Mouse (Mus musculus): ENCODE measurements around the gene Thsd7a. TPM values are rescaled to one million over a fixed set of nuclear protein-coding genes. Genes with fewer than 3 reads are reported as not detected.

The Thsd7a gene
- polyA plus RNA-seq (2016; fragmentation: Nextera tagmentation; extraction: Ambion mirVana), result 49.4 and 52.4 TPM in 2 replicates

GRCm38 (mm10) chr6:12748787-12749530 lies at the start of gene Thsd7a:
Gene Thsd7a, minus strand, starts transcription at chr6:12749410.
- H3K4me1 ChIP-seq, result peaks cover 15% of the 10 kb centered on the region
- peak; percentile 95 for ATAC-seq (ENCODE audit: low FRiP score)
- H3K4me3 ChIP-seq, result peak within 1 kb of the TSS; percentile 63
- whole genome bisulfite sequencing, result 0% methylated on average over 55 of the region's 56 CpGs
- H3K4me2 ChIP-seq (replicated peaks), result peak within 1 kb of the TSS; percentile 71
- H3K27ac ChIP-seq, result peak within 1 kb of the TSS; percentile 97
- peak within 1 kb of the TSS; percentile 72 for H3K9ac ChIP-seq
- no peaks in the 10 kb centered on the region for H3K9me3 ChIP-seq (replicated peaks)
- no peaks in the 10 kb centered on the region for H3K36me3 ChIP-seq
- no peaks in the 10 kb centered on the region for H3K27me3 ChIP-seq

DNA sequence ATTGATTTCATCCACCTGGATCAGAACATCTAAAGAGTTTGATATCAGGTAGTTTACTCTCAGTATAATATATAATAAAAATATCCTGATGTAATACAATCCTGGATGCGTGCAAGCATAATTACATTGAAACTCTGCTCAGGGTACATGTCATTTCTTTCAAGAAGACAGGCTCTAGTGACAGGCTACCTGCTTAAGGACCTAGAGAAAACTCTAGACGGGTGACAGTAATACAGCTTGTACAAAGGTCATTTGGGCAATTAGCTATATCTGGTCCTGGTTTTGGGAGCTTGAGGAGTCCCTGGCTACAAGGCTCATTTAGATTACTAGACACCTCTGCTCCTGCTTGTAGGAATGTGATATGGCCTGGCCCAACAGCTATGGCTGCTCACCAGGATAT lies 37.9 kb upstream of the Thsd7a start:
- WGBS, result 67% methylated on average over 2 of the region's 2 CpGs
- H3K27ac ChIP-seq, result no peak overlapping the region
- peaks cover 3% of the 10 kb centered on the region; the same call in 1 of the 2 replicates for H3K4me1 ChIP-seq
- 0 out of 2 replicates have a peak, but pooled peaks have one; percentile 14 for ATAC-seq (ENCODE audit: low FRiP score)
- no peaks in the 10 kb centered on the region for H3K27me3 ChIP-seq
- H3K9me3 ChIP-seq (replicated peaks), result no peaks in the 10 kb centered on the region
- H3K9ac ChIP-seq, result no peak overlapping the region
- H3K36me3 ChIP-seq, result no peaks in the 10 kb centered on the region
- no peak overlapping the region for H3K4me3 ChIP-seq
- no peak overlapping the region for H3K4me2 ChIP-seq (replicated peaks)

GRCm38 (mm10) chr6:12786378-12786982 lies 37.3 kb upstream of the Thsd7a start:
- Histone ChIP-seq H3K4me1 (peaks cover 3% of the 10 kb centered on the region; the same call in 1 of the 2 replicates), H3K9ac (no peak overlapping the region), H3K9me3 (replicated peaks) (no peaks in the 10 kb centered on the region), H3K4me2 (replicated peaks) (no peak overlapping the region), H3K27ac (no peak overlapping the region), H3K27me3 (no peaks in the 10 kb centered on the region), H3K36me3 (no peaks in the 10 kb centered on the region), H3K4me3 (no peak overlapping the region)
- ATAC-seq (ENCODE audit: low FRiP score), result peak; percentile 76
- 39% methylated on average over 2 of the region's 2 CpGs for WGBS

DNA sequence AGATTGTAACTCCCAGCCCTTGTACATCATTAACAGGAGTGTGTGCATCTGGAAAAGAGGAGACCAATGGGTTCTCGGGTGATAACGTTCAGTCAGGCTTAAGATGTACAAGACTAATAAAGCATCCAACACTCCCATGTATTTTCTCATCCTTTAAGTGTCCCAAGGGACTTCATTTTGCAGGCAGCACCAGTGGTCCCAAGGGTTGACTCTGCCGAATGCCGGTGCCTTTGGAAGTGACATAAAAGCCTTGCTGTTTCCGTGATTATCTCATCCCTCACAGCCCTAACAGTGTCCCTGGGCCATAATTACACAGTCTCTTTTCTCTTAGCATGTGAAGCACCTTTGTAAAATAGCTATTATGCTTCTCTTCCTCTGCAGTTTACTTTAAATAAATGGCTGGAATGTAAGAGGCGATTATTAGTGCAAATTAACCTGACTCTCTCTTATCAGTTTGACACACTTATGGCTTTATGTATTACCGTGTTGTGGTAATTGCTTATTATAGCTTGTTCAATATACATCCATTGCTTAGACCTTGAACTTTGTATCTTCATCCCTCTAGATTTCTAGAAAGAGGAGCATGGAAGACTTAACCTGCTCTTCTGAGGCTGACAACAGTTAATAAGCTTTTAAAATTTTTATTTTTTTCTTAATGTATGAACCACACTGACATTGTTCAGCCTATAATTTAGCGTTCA lies 35.9 kb upstream of the Thsd7a start:
- H3K9ac ChIP-seq, result no peak overlapping the region
- peak; percentile 64; the same call in 1 of the 2 replicates for ATAC-seq (ENCODE audit: low FRiP score)

GRCm38 (mm10) chr6:12772799-12773198 lies 23.6 kb upstream of the Thsd7a start:
- H3K27me3 ChIP-seq, result no peaks in the 10 kb centered on the region
- H3K9me3 ChIP-seq (replicated peaks), result no peaks in the 10 kb centered on the region
- no peak overlapping the region for H3K4me3 ChIP-seq
- no peaks in the 10 kb centered on the region for H3K36me3 ChIP-seq
- 92% methylated on average over 2 of the region's 2 CpGs for WGBS
- ATAC-seq (ENCODE audit: low FRiP score), result no peak
- no peak overlapping the region for H3K4me2 ChIP-seq (replicated peaks)
- no peak overlapping the region for H3K27ac ChIP-seq
- H3K4me1 ChIP-seq, result no peaks in the 10 kb centered on the region
- no peak overlapping the region for H3K9ac ChIP-seq

More for the DNA sequence above, 35.9 kb upstream of the Thsd7a start:
- Histone ChIP-seq H3K4me3 (no peak overlapping the region), H3K4me1 (peaks cover 3% of the 10 kb centered on the region; the same call in 1 of the 2 replicates), H3K36me3 (no peaks in the 10 kb centered on the region), H3K4me2 (replicated peaks) (no peak overlapping the region), H3K27me3 (no peaks in the 10 kb centered on the region), H3K9me3 (replicated peaks) (no peaks in the 10 kb centered on the region), H3K27ac (no peak overlapping the region)
- 63% methylated on average over 8 of the region's 8 CpGs for WGBS

GRCm38 (mm10) chr6:12765191-12765590 lies 16.0 kb upstream of the Thsd7a start:
- no peak for ATAC-seq (ENCODE audit: low FRiP score)
- Histone ChIP-seq H3K27ac (no peak overlapping the region), H3K4me1 (no peaks in the 10 kb centered on the region), H3K9ac (no peak overlapping the region), H3K4me2 (replicated peaks) (no peak overlapping the region), H3K36me3 (no peaks in the 10 kb centered on the region), H3K9me3 (replicated peaks) (no peaks in the 10 kb centered on the region), H3K4me3 (no peak overlapping the region), H3K27me3 (no peaks in the 10 kb centered on the region)
- WGBS, result 82% methylated on average over 6 of the region's 6 CpGs

DNA sequence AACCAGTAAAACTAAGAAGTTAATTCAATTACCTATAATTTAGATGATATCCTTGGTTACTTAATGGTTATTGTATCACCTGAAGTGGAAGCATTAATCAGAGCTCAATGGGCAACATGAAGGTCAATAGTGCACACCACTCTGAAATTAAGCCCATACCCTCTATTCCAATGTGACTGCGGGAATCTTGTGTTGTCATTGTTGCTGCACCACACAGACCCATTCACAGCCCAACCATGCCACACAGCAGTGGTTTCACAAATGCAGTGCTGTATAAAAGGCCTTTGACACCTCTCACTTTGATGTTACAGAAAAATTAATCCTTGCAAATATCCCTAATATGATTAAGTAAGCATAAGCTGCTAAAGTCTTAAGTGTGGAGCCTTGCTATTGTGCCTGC lies 15.4 kb upstream of the Thsd7a start:
- H3K4me2 ChIP-seq (replicated peaks), result no peak overlapping the region
- no peak for ATAC-seq (ENCODE audit: low FRiP score)
- no peak overlapping the region for H3K4me3 ChIP-seq
- no peaks in the 10 kb centered on the region for H3K9me3 ChIP-seq (replicated peaks)
- no peak overlapping the region for H3K27ac ChIP-seq
- H3K36me3 ChIP-seq, result no peaks in the 10 kb centered on the region
- H3K9ac ChIP-seq, result no peak overlapping the region
- 57% methylated on average over 1 of the region's 1 CpGs for WGBS
- H3K27me3 ChIP-seq, result no peaks in the 10 kb centered on the region
- no peaks in the 10 kb centered on the region for H3K4me1 ChIP-seq

GRCm38 (mm10) chr6:12763816-12764215 lies 14.6 kb upstream of the Thsd7a start:
- Histone ChIP-seq H3K4me2 (replicated peaks) (no peak overlapping the region), H3K4me1 (no peaks in the 10 kb centered on the region), H3K36me3 (no peaks in the 10 kb centered on the region), H3K27me3 (no peaks in the 10 kb centered on the region), H3K9me3 (replicated peaks) (no peaks in the 10 kb centered on the region), H3K27ac (no peak overlapping the region), H3K9ac (no peak overlapping the region), H3K4me3 (no peak overlapping the region)
- 85% methylated on average over 3 of the region's 3 CpGs for WGBS
- no peak for ATAC-seq (ENCODE audit: low FRiP score)

DNA sequence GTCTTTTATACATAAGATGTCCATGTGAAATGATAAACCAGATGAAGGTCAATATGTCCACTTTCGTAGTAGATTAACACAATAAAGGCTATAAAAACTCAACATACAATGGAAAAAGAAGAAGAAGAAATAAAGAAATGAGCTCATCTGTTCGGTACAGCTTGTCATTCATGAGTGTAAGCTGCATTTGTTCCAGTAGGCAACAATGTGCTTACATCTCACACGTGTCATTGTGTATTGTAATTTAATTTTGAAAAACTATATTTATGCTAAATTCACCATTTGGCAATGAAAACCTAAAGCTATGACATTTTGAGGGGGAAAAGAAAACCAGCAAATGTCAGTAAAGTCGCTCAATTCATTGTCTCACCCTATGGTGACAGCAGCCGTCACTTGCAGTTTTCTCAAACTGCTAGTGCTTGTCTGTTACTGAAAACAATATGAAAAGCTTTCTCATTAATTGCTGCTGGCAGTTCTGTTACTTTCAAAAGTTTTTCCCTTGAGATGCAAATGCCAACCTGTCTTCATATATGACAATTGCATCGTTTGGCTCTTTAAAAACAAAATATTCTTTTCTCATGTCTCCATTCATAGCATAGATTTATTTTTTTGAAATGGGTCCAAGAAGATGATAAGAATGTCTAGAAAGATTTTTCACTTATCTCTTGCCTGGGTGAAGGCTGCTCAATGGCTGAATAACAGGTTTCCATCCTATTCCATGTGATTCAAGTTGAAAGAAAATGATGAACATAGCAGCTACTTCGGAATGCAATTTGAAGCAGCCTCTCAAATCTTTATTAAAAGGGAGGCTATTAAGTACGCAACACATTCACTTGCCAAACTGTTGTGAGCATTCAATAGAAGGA lies 10.4 kb upstream of the Thsd7a start:
- Histone ChIP-seq H3K9ac (no peak overlapping the region), H3K27me3 (no peaks in the 10 kb centered on the region), H3K4me1 (no peaks in the 10 kb centered on the region), H3K36me3 (no peaks in the 10 kb centered on the region), H3K9me3 (replicated peaks) (no peaks in the 10 kb centered on the region; the same call in 1 of the 2 replicates), H3K27ac (no peak overlapping the region), H3K4me3 (no peak overlapping the region), H3K4me2 (replicated peaks) (no peak overlapping the region)
- no peak for ATAC-seq (ENCODE audit: low FRiP score)
- 86% methylated on average over 8 of the region's 8 CpGs for WGBS

- Histone ChIP-seq H3K36me3 (no peaks in the 10 kb centered on the region), H3K4me2 (replicated peaks) (no peak overlapping the region), H3K9me3 (replicated peaks) (no peaks in the 10 kb centered on the region; the same call in 1 of the 2 replicates), H3K4me3 (no peak overlapping the region), H3K4me1 (peaks cover 15% of the 10 kb centered on the region), H3K27me3 (no peaks in the 10 kb centered on the region), H3K9ac (no peak overlapping the region), H3K27ac (no peak overlapping the region)
- no peak for ATAC-seq (ENCODE audit: low FRiP score)
Measured at GRCm38 (mm10) chr6:12752297-12752696, 3.1 kb upstream of the Thsd7a start.

GRCm38 (mm10) chr6:12750441-12750840 lies 1.2 kb upstream of the Thsd7a start:
- Histone ChIP-seq H3K4me1 (peaks cover 15% of the 10 kb centered on the region), H3K9ac (no peak overlapping the region), H3K27me3 (no peaks in the 10 kb centered on the region), H3K4me3 (no peak overlapping the region), H3K9me3 (replicated peaks) (no peaks in the 10 kb centered on the region), H3K4me2 (replicated peaks) (no peak overlapping the region), H3K27ac (peak overlapping the region; percentile 97), H3K36me3 (no peaks in the 10 kb centered on the region)
- no peak for ATAC-seq (ENCODE audit: low FRiP score)
- 13% methylated on average over 2 of the region's 2 CpGs for WGBS

All from hindbrain, embryonic 12.5 days (tissue).